ENCODE assay signal across 24 mouse cellular contexts in the genomic region with DNA sequence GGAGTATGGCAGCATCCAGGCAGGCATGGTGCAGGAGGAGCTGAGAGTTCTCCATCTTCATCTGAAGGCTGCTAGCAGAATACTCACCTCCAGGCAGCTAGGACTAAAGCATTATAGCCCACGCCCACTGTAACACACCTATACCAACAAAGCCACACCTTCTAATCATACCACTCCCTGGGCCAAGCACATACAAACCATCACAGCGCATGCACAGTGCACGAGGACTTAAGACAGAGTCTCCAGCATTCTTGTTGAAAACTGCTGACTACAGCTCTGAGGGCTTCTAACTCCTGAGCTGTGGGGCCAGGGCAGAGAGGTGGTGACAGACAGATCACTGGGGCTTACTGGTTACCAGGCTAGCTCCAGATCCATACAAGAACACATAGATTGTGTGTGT.
DNase-seq lines count a peak whose midpoint lies in the region; ATAC-seq and TF ChIP-seq lines count a peak whose summit lies in the region.
"Had no signal": no experiment of that assay in that cellular context is flagged by ENCODE, and none has a peak within 500 bp of the region (broad histone marks: within the 10 kb centered on the region; RNA-seq: fewer than 3 reads in every experiment).

No protein-coding gene starts in this region.

- no peak overlapping the region for H3K9ac ChIP-seq in heart, embryonic 12.5 days
- H3K9ac ChIP-seq in stomach, embryonic 14.5 days (replicated peaks; ENCODE audit: low read depth, low read length): no peak overlapping the region
- no peak overlapping the region for H3K9ac ChIP-seq in stomach, postnatal 0 days (ENCODE audit: low read length)
- H3K9ac ChIP-seq: embryonic facial prominence, embryonic 13.5 days; forebrain, embryonic 12.5 days; forebrain, embryonic 15.5 days; hindbrain, embryonic 13.5 days had no signal

- no peak overlapping the region for H3K4me2 ChIP-seq in heart, embryonic 12.5 days
- no peak overlapping the region for H3K4me2 ChIP-seq in stomach, embryonic 14.5 days (replicated peaks; ENCODE audit: low read depth, low read length)
- H3K4me2 ChIP-seq in stomach, postnatal 0 days (replicated peaks; ENCODE audit: low read depth): no peak overlapping the region
- H3K4me2 ChIP-seq: embryonic facial prominence, embryonic 13.5 days; forebrain, embryonic 12.5 days; forebrain, embryonic 15.5 days; hindbrain, embryonic 13.5 days had no signal

- TF ChIP-seq EP300 in stomach, postnatal 0 days (optimal IDR thresholded peaks at IDR 0.05): no peak

- no peaks in the 10 kb centered on the region for H3K4me1 ChIP-seq in heart, embryonic 12.5 days (replicated peaks)
- no peaks in the 10 kb centered on the region for H3K4me1 ChIP-seq in stomach, embryonic 14.5 days (ENCODE audit: control insufficient read depth, insufficient read depth, low read length)
- H3K4me1 ChIP-seq in stomach, postnatal 0 days (replicated peaks; ENCODE audit: control insufficient read depth, insufficient read depth): no peaks in the 10 kb centered on the region
- H3K4me1 ChIP-seq: embryonic facial prominence, embryonic 13.5 days; forebrain, embryonic 12.5 days; heart, embryonic 10.5 days had no signal

- no peak for ATAC-seq in heart, embryonic 12.5 days (ENCODE audit: insufficient number of reproducible peaks, low FRiP score)
- peak; percentile 83 for ATAC-seq in stomach, embryonic 14.5 days (ENCODE audit: insufficient number of reproducible peaks, insufficient read depth, low FRiP score, low read depth)
- peak; percentile 97 for ATAC-seq in stomach, postnatal 0 days (ENCODE audit: low FRiP score, low TSS enrichment)
- ATAC-seq: activated CD4-positive, CD25-positive, alpha-beta regulatory T cell, adult 4 months; forebrain, embryonic 15.5 days; hindbrain, embryonic 16.5 days had no signal

- no peak overlapping the region for H3K27ac ChIP-seq in heart, embryonic 12.5 days (ENCODE audit: poor library complexity, severe bottlenecking)
- H3K27ac ChIP-seq in stomach, embryonic 14.5 days (ENCODE audit: low read length): no peak overlapping the region
- H3K27ac ChIP-seq in stomach, postnatal 0 days (replicated peaks): no peak overlapping the region
- H3K27ac ChIP-seq: embryonic facial prominence, embryonic 10.5 days; embryonic facial prominence, embryonic 13.5 days; forebrain, embryonic 12.5 days; forebrain, embryonic 15.5 days; heart, adult 2 months; heart, embryonic 10.5 days; hindbrain, embryonic 13.5 days had no signal

- H3K4me3 ChIP-seq in heart, embryonic 12.5 days: no peak overlapping the region
- H3K4me3 ChIP-seq in stomach, embryonic 14.5 days (ENCODE audit: low read depth, low read length): no peak overlapping the region
- no peak overlapping the region for H3K4me3 ChIP-seq in stomach, postnatal 0 days (ENCODE audit: low read depth, low read length)
- H3K4me3 ChIP-seq: embryonic facial prominence, embryonic 10.5 days; embryonic facial prominence, embryonic 13.5 days; erythroblast, embryonic 14.5 days; forebrain, embryonic 12.5 days; forebrain, embryonic 15.5 days; heart, adult 2 months; heart, embryonic 10.5 days; hindbrain, embryonic 13.5 days had no signal

- no peaks in the 10 kb centered on the region for H3K27me3 ChIP-seq in heart, embryonic 12.5 days (replicated peaks)
- no peaks in the 10 kb centered on the region for H3K27me3 ChIP-seq in stomach, embryonic 14.5 days (ENCODE audit: control insufficient read depth, insufficient read depth, low read length)
- H3K27me3 ChIP-seq in stomach, postnatal 0 days (ENCODE audit: control insufficient read depth, insufficient read depth, low read length): no peaks in the 10 kb centered on the region
- H3K27me3 ChIP-seq: embryonic facial prominence, embryonic 13.5 days; forebrain, embryonic 12.5 days; forebrain, embryonic 15.5 days; hindbrain, embryonic 13.5 days had no signal

- H3K9me3 ChIP-seq in heart, embryonic 12.5 days (replicated peaks): no peaks in the 10 kb centered on the region
- no peaks in the 10 kb centered on the region for H3K9me3 ChIP-seq in stomach, embryonic 14.5 days (ENCODE audit: control insufficient read depth, low read depth, low read length)
- no peaks in the 10 kb centered on the region for H3K9me3 ChIP-seq in stomach, postnatal 0 days (ENCODE audit: control insufficient read depth, low read length)
- H3K9me3 ChIP-seq: embryonic facial prominence, embryonic 10.5 days; embryonic facial prominence, embryonic 13.5 days; forebrain, embryonic 12.5 days; forebrain, embryonic 15.5 days; heart, embryonic 10.5 days; hindbrain, embryonic 13.5 days had no signal

- TF ChIP-seq CTCF in stomach, postnatal 0 days (IDR thresholded peaks at IDR 0.05; ENCODE audit: low read depth): no peak

- peak; percentile 70 for DNase-seq in heart, adult 11 months
- peak; percentile 55 for DNase-seq in stomach, postnatal 0 days (ENCODE audit: low spot score)
- no peak for DNase-seq in urinary bladder, postnatal 25 days (ENCODE audit: low spot score)
- no peak for DNase-seq in ovary, postnatal 14 days (ENCODE audit: low spot score)
- DNase-seq: adrenal gland, adult 8-10 months; adrenal gland, postnatal 25 days; cerebellum, adult 11-12 months; cerebellum, adult 8-10 months; cerebellum, postnatal 10 days; cerebellum, postnatal 36 days; embryo, embryonic 11 days; gastrocnemius, postnatal 25 days; heart, adult 2 months had no signal

- H3K36me3 ChIP-seq in heart, embryonic 12.5 days: no peaks in the 10 kb centered on the region
- no peaks in the 10 kb centered on the region for H3K36me3 ChIP-seq in stomach, embryonic 14.5 days (ENCODE audit: control insufficient read depth, insufficient read depth, low read length)
- no peaks in the 10 kb centered on the region for H3K36me3 ChIP-seq in stomach, postnatal 0 days (ENCODE audit: control insufficient read depth, insufficient read depth, low read length)
- H3K36me3 ChIP-seq: embryonic facial prominence, embryonic 10.5 days; embryonic facial prominence, embryonic 13.5 days; forebrain, embryonic 12.5 days; forebrain, embryonic 15.5 days; heart, embryonic 10.5 days; hindbrain, embryonic 13.5 days had no signal

- 83% methylated on average over 3 of the region's 3 CpGs for WGBS in heart, embryonic 12.5 days
- 73% methylated on average over 3 of the region's 3 CpGs for WGBS in stomach, embryonic 14.5 days
- WGBS in stomach, postnatal 0 days: 56% methylated on average over 3 of the region's 3 CpGs

Comparison
In these comparisons a context has a peak if more than half of its experiments do, and no peak if none do; other contexts are left out.
1. DNase-seq: peak in heart, adult 11 months (single experiment) and stomach, postnatal 0 days (single experiment); none in urinary bladder, postnatal 25 days (single experiment) and ovary, postnatal 14 days (single experiment).